Mouse (Mus musculus) hindbrain, embryonic 15.5 days (tissue): Measurements from ENCODE around the gene Arhgap31. TPM values are rescaled to one million over a fixed set of nuclear protein-coding genes. Genes with fewer than 3 reads are reported as not detected.

Experiments
- ATAC-seq: fragments of 200-750 bp; cut with Nextera tagmentation; 2 replicates; pipeline ENCODE4 v1.8.0; 2017; ENCODE audit warnings: low read depth, moderate number of reproducible peaks, moderate TSS enrichment; ENCODE audit not compliant: low FRiP score
- H3K27ac ChIP-seq: fragments of 300-500 bp; sonication (generic); replicated peaks from 2 replicates; pipeline ENCODE4 v1.5.1; 2015; ENCODE audit warnings: mild to moderate bottlenecking, inconsistent platforms
- H3K27me3 ChIP-seq: fragments of 300-500 bp; sonication (generic); 2 replicates; pipeline ENCODE4 v1.6.1; 2015; ENCODE audit warnings: control low read depth, inconsistent platforms
- H3K36me3 ChIP-seq: fragments of 300-500 bp; sonication (generic); 2 replicates; pipeline ENCODE4 v1.6.1; 2015; ENCODE audit warnings: control low read depth, inconsistent platforms
- H3K4me1 ChIP-seq: fragments of 300-500 bp; sonication (generic); replicated peaks from 2 replicates; pipeline ENCODE4 v1.6.1; 2015; ENCODE audit warnings: control low read depth, inconsistent platforms
- H3K4me2 ChIP-seq: fragments of 300-500 bp; sonication (generic); 2 replicates; pipeline ENCODE4 v1.6.1; 2015; ENCODE audit warnings: moderate library complexity, mild to moderate bottlenecking, inconsistent platforms
- H3K4me3 ChIP-seq: fragments of 300-500 bp; sonication (generic); 2 replicates; pipeline ENCODE4 v1.5.1; 2015; ENCODE audit warnings: mild to moderate bottlenecking, inconsistent platforms
- H3K9ac ChIP-seq: fragments of 300-500 bp; sonication (generic); 2 replicates; pipeline ENCODE4 v1.6.1; 2015; ENCODE audit warnings: inconsistent platforms
- H3K9me3 ChIP-seq: fragments of 300-500 bp; sonication (generic); 2 replicates; pipeline ENCODE4 v1.6.1; 2016; ENCODE audit warnings: control low read depth, inconsistent platforms
- WGBS: fragments of 180-500 bp; shearing (Covaris S2); methylation state at CpG from one replicate; pipeline ENCODE4 v1.1.7; 2015; 5-methylcytosine and 5-hydroxymethylcytosine counted together
- polyA plus RNA-seq: library from polyadenylated mRNA; unstranded; fragments of >200 nt; fragmentation: Nextera tagmentation; extraction: Ambion mirVana; gene quantifications from 2 replicates; pipeline ENCODE4 v1.2.1, GENCODE M21; 2015

Gene Arhgap31
- polyA plus RNA-seq, 1 experiment from 2014 or later: 6.4 TPM

- 85% methylated on average over 16 of the region's 16 CpGs for WGBS
- H3K27me3 ChIP-seq: no peaks in the 10 kb centered on the region
- H3K9ac ChIP-seq: no peak overlapping the region
- H3K4me3 ChIP-seq: no peak overlapping the region
- no peak overlapping the region for H3K27ac ChIP-seq
- H3K36me3 ChIP-seq: no peaks in the 10 kb centered on the region
- no peak overlapping the region for H3K4me2 ChIP-seq
- H3K4me1 ChIP-seq: 0 out of 2 replicates have a peak, but pooled peaks cover 10% of the 10 kb centered on the region
- no peaks in the 10 kb centered on the region for H3K9me3 ChIP-seq
- ATAC-seq: no peak
These were observed 12.5 kb downstream of the Arhgap31 start for GRCm38 (mm10) chr16:38700392-38701162.

DNA sequence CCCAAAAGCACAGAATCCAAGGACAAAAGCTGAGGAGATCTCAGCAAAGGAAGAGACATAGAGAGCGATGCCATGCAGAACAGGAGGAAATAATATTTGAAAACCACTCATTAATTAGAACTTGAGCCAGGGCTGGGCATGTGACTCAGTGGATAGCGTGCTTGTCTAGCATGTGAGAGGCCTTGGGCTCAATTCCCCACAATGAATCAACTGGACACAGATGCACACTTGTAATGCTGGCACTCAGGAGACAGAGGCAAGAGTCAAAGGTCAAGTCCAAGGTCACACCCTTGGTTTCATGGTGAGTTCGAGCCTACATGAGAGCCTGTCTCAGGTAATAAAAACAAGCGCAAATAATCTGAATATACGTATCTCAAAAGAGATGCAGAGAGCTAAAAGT is 15.5 kb downstream of the Arhgap31 start:
- Histone ChIP-seq H3K27me3 (no peaks in the 10 kb centered on the region), H3K4me1 (0 out of 2 replicates have a peak, but pooled peaks cover 10% of the 10 kb centered on the region), H3K27ac (no peak overlapping the region), H3K4me2 (no peak overlapping the region), H3K9me3 (no peaks in the 10 kb centered on the region), H3K9ac (no peak overlapping the region), H3K4me3 (no peak overlapping the region), H3K36me3 (no peaks in the 10 kb centered on the region)
- WGBS: 89% methylated on average over 5 of the region's 5 CpGs
- no peak for ATAC-seq

- no peak overlapping the region for H3K9ac ChIP-seq
- no peak overlapping the region for H3K27ac ChIP-seq
- ATAC-seq: no peak
- no peaks in the 10 kb centered on the region for H3K9me3 ChIP-seq
- H3K36me3 ChIP-seq: no peaks in the 10 kb centered on the region
- no peaks in the 10 kb centered on the region for H3K4me1 ChIP-seq
- no peak overlapping the region for H3K4me3 ChIP-seq
- WGBS: 89% methylated on average over 5 of the region's 5 CpGs
- no peaks in the 10 kb centered on the region for H3K27me3 ChIP-seq
- no peak overlapping the region for H3K4me2 ChIP-seq
These were observed 17.5 kb downstream of the Arhgap31 start for GRCm38 (mm10) chr16:38695557-38695956.

DNA sequence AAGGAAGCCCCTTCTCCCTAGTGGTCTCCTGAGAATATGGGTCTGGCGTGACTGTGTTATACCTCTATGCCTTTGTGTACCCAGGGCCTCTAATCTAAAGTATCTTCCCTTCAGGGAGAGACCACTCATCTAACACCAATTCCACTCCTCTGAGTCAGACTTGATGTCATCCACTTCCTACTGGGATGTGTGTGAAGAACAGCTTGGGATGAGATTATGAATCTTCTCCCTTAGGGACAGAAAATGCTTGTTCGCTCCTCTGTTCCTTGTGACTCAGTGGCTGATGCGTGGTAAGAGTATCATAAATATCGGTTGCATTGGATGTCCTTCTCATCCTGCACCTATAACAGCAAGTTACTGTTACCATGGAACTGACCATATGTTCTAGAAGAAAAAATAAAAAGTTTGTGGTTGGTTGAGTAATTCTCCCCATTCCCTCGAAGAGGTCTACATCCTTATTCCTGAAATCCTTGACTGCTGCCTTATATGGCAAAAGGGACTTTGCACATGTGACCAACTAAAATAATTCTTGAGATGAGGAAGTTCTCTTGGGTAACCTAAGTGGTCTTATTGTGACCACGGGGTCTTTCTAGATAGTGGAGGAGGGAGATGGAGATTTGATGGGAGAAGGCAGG is 18.1 kb downstream of the Arhgap31 start:
- 94% methylated on average over 6 of the region's 6 CpGs for WGBS
- H3K27ac ChIP-seq: no peak overlapping the region
- H3K4me2 ChIP-seq: no peak overlapping the region
- no peaks in the 10 kb centered on the region for H3K36me3 ChIP-seq
- no peaks in the 10 kb centered on the region for H3K4me1 ChIP-seq
- H3K4me3 ChIP-seq: no peak overlapping the region
- no peak overlapping the region for H3K9ac ChIP-seq
- ATAC-seq: no peak
- no peaks in the 10 kb centered on the region for H3K9me3 ChIP-seq
- no peaks in the 10 kb centered on the region for H3K27me3 ChIP-seq

- no peaks in the 10 kb centered on the region for H3K36me3 ChIP-seq
- ATAC-seq: no peak
- H3K4me1 ChIP-seq: peaks cover 16% of the 10 kb centered on the region
- H3K9me3 ChIP-seq: no peaks in the 10 kb centered on the region
- no peak overlapping the region for H3K9ac ChIP-seq
- no peak overlapping the region for H3K4me3 ChIP-seq
- no peaks in the 10 kb centered on the region for H3K27me3 ChIP-seq
- WGBS: 88% methylated on average over 5 of the region's 5 CpGs
- H3K27ac ChIP-seq: no peak overlapping the region
- no peak overlapping the region for H3K4me2 ChIP-seq
These were observed 22.6 kb downstream of the Arhgap31 start for GRCm38 (mm10) chr16:38690501-38690900.

DNA sequence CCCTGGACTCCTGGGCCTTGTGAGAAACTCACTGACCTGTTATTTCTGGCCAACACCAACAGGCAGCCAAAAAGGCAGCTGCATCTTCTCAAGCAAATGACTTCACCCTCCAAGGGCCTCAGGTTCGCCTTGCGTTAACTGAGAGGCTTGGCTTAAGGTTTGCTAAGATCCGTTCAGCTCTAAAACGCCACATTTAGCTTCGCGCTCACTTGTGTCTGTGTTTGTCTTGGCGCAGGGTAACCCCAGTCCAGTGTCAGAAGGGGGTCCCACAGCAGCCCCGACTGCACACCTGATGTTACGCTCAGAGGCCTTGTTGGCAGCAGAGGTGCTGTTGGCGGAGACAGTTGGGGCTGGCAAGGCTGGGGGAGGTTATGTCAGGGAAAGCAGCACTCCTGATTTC is 23.3 kb downstream of the Arhgap31 start:
- H3K9me3 ChIP-seq: no peaks in the 10 kb centered on the region
- no peaks in the 10 kb centered on the region for H3K36me3 ChIP-seq
- 85% methylated on average over 10 of the region's 10 CpGs for WGBS
- no peak overlapping the region for H3K4me2 ChIP-seq
- no peaks in the 10 kb centered on the region for H3K27me3 ChIP-seq
- no peak overlapping the region for H3K27ac ChIP-seq
- H3K4me1 ChIP-seq: peaks cover 16% of the 10 kb centered on the region
- H3K4me3 ChIP-seq: no peak overlapping the region
- H3K9ac ChIP-seq: no peak overlapping the region
- no peak for ATAC-seq

GRCm38 (mm10) chr16:38688531-38689264 is 24.4 kb downstream of the Arhgap31 start:
- no peaks in the 10 kb centered on the region for H3K27me3 ChIP-seq
- no peak overlapping the region for H3K4me2 ChIP-seq
- WGBS: 80% methylated on average over 12 of the region's 12 CpGs
- no peaks in the 10 kb centered on the region for H3K9me3 ChIP-seq
- peaks cover 16% of the 10 kb centered on the region for H3K4me1 ChIP-seq
- H3K27ac ChIP-seq: no peak overlapping the region
- H3K9ac ChIP-seq: no peak overlapping the region
- H3K4me3 ChIP-seq: no peak overlapping the region
- H3K36me3 ChIP-seq: no peaks in the 10 kb centered on the region
- no peak for ATAC-seq

GRCm38 (mm10) chr16:38687673-38688072 is 25.4 kb downstream of the Arhgap31 start:
- ATAC-seq: no peak
- no peaks in the 10 kb centered on the region for H3K36me3 ChIP-seq
- no peak overlapping the region for H3K4me3 ChIP-seq
- 66% methylated on average over 6 of the region's 6 CpGs for WGBS
- no peak overlapping the region for H3K4me2 ChIP-seq
- H3K27me3 ChIP-seq: no peaks in the 10 kb centered on the region
- H3K9ac ChIP-seq: no peak overlapping the region
- H3K4me1 ChIP-seq: peaks cover 16% of the 10 kb centered on the region
- no peaks in the 10 kb centered on the region for H3K9me3 ChIP-seq
- H3K27ac ChIP-seq: no peak overlapping the region

DNA sequence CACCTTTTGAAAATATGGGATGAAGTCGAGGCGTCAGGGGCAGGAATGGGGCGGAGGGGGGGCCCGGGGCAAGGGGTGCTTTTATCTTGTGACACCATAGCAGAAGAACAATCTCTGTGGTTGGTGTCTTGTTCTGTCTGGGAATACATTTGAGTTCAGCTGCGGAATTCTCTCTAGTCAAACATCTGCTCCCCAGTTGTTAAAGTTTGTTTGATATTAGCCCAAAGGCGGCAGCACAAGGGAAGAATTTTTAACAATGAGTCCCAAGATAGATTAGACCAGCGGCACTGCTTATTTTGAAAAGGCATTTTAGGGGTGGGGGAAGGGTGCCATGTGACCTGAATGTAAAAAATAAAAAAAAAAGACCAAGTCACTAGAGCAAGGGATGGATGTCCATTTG is 30.0 kb downstream of the Arhgap31 start:
- WGBS: 53% methylated on average over 7 of the region's 7 CpGs
- Histone ChIP-seq H3K4me1 (peaks cover 5% of the 10 kb centered on the region; the same call in 1 of the 2 replicates), H3K36me3 (no peaks in the 10 kb centered on the region), H3K27ac (no peak overlapping the region), H3K9ac (no peak overlapping the region), H3K4me2 (no peak overlapping the region), H3K9me3 (no peaks in the 10 kb centered on the region), H3K27me3 (no peaks in the 10 kb centered on the region), H3K4me3 (no peak overlapping the region)
- no peak for ATAC-seq

DNA sequence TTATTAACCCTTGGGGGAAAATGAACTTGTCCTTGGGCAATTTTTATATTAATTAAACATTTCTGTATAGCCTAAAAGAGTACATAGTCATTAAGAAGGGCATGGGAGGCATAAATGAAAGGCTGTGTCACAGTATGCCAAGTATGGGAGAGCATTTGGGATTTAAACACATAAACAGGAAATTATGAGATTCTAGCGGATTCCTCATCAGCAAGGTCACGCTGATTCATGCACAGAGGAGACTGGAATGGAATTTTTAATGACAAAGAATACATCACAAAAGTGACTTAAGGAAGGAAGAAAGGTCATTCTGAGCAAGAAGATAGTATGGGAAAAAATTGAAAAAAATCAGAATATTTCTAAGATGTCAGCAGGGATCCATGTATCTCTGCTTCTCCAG is 31.8 kb downstream of the Arhgap31 start:
- Histone ChIP-seq H3K36me3 (no peaks in the 10 kb centered on the region), H3K27ac (no peak overlapping the region), H3K4me2 (no peak overlapping the region), H3K9ac (no peak overlapping the region), H3K4me1 (no peaks in the 10 kb centered on the region), H3K27me3 (no peaks in the 10 kb centered on the region), H3K4me3 (no peak overlapping the region), H3K9me3 (no peaks in the 10 kb centered on the region)
- ATAC-seq: no peak
- 72% methylated on average over 2 of the region's 2 CpGs for WGBS

DNA sequence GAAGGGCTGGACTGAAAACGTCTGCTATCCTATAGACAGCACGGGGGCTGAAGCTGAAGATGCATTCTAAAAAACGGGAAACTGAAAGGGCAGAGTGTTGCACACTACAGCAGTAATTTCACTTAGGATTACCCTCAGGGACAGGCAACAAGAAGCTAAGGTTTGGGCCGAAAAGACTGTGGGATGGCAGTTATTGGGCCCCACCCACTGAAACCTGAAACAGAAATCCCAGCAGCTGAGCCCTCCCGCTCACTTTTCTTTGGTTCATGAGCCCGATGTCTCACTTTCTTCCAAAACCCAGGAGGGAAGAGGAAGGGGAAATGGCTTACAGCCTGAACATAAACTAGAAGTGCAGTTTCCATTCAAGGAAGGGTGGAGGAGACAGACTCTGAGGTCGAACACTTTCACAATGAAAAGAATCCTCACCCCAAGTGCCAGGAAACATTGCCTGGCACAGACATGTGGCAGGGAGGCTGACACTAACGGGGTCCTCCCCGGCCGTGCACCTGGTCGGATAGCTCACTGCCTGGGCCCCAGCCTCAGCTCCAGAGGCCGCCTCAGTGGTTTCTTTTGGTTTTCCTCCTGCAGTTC is 33.5 kb downstream of the Arhgap31 start:
- H3K4me1 ChIP-seq: no peaks in the 10 kb centered on the region
- H3K9me3 ChIP-seq: no peaks in the 10 kb centered on the region
- no peak overlapping the region for H3K4me3 ChIP-seq
- no peak overlapping the region for H3K27ac ChIP-seq
- no peak overlapping the region for H3K4me2 ChIP-seq
- H3K36me3 ChIP-seq: no peaks in the 10 kb centered on the region
- ATAC-seq: no peak
- H3K27me3 ChIP-seq: no peaks in the 10 kb centered on the region
- 62% methylated on average over 12 of the region's 12 CpGs for WGBS
- H3K9ac ChIP-seq: no peak overlapping the region

DNA sequence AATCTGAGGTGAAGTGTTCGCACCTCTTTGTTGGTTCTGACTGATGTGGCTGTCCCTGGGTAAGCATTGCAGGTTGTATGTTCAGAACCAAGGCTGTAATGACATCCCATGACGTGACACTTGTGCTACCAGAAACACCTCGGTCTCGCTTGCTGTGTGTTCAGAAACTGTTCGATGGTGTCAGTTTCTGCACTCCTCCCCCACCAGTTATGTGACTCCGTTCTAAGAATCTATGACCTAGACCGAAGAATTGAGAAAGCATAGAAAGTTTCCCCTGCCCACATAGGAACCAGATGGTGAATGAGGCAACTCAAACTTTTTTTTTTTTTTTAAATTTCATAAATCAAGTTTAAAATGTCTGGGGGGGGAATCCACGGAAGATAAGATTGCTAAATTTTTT is 34.2 kb downstream of the Arhgap31 start:
- H3K27ac ChIP-seq: no peak overlapping the region
- H3K4me2 ChIP-seq: no peak overlapping the region
- H3K27me3 ChIP-seq: no peaks in the 10 kb centered on the region
- no peaks in the 10 kb centered on the region for H3K9me3 ChIP-seq
- H3K4me1 ChIP-seq: 0 out of 2 replicates have a peak, but pooled peaks cover under 1% of the 10 kb centered on the region
- no peak overlapping the region for H3K9ac ChIP-seq
- no peak for ATAC-seq
- no peaks in the 10 kb centered on the region for H3K36me3 ChIP-seq
- WGBS: 89% methylated on average over 8 of the region's 8 CpGs
- H3K4me3 ChIP-seq: no peak overlapping the region
